ENCODE assay signal across 8 mouse cellular contexts in genomic region chr6:38551062-38551988, GRCm38 (mm10). TPM values are rescaled to one million over a fixed set of nuclear protein-coding genes. Genes with fewer than 3 reads are reported as not detected.
DNase-seq lines count a peak whose midpoint lies in the region; ATAC-seq and TF ChIP-seq lines count a peak whose summit lies in the region.

Gene Luc7l2 (plus strand): TSS chr6:38551334.

- H3K4me1 ChIP-seq in erythroblast, embryonic 14.5 days (ENCODE audit: control insufficient read depth): peaks cover 43% of the 10 kb centered on the region
- peaks cover 11% of the 10 kb centered on the region for H3K4me1 ChIP-seq in heart, embryonic 11.5 days (ENCODE audit: control insufficient read depth, insufficient read depth, low read length)
- H3K4me1 ChIP-seq in kidney, embryonic 16.5 days (ENCODE audit: insufficient read depth, low read length): peaks cover 21% of the 10 kb centered on the region; the same call in 1 of the 2 replicates
- peaks cover 7% of the 10 kb centered on the region; the same call in 1 of the 2 replicates for H3K4me1 ChIP-seq in liver, adult 2 months (ENCODE audit: control insufficient read depth, insufficient read depth, low read length)

- H3K79me3 ChIP-seq in C2C12 (ENCODE audit: low read depth): peaks cover 42% of the 10 kb centered on the region

- peak; percentile 93 for ATAC-seq in heart, embryonic 11.5 days (replicated peaks; ENCODE audit: insufficient number of reproducible peaks, low FRiP score, low TSS enrichment)
- peak; percentile 91 for ATAC-seq in kidney, embryonic 16.5 days (ENCODE audit: low FRiP score, low TSS enrichment)

- peak within 1 kb of the TSS; percentile 97 for H3K9ac ChIP-seq in heart, embryonic 11.5 days (ENCODE audit: low read depth, low read length)
- peak within 1 kb of the TSS; percentile 95 for H3K9ac ChIP-seq in kidney, embryonic 16.5 days (replicated peaks; ENCODE audit: low read length)
- H3K9ac ChIP-seq in liver, adult 2 months (ENCODE audit: low read depth, low read length): peak within 1 kb of the TSS; percentile 94

- peak; percentile 84 for TF ChIP-seq POLR2A in brain, embryonic 14.5 days (IDR thresholded peaks at IDR 0.05; ENCODE audit: borderline replicate concordance, extremely low read depth, insufficient read depth, insufficient read length, poor library complexity, severe bottlenecking)
- TF ChIP-seq POLR2A in liver, adult 2 months (IDR thresholded peaks at IDR 0.05; ENCODE audit: extremely low read depth, insufficient read depth, low read length): peak; percentile 88
- peak; percentile 82 for TF ChIP-seq POLR2A in myocyte (IDR thresholded peaks at IDR 0.05; ENCODE audit: insufficient read length, low read depth)

- peaks cover 45% of the 10 kb centered on the region for H3K79me2 ChIP-seq in C2C12 (ENCODE audit: control insufficient read depth, insufficient read depth)
- peaks cover 8% of the 10 kb centered on the region; the same call in 1 of the 2 replicates for H3K79me2 ChIP-seq in liver, adult 2 months (ENCODE audit: control insufficient read depth, insufficient read depth, low read length)
- peaks cover 43% of the 10 kb centered on the region for H3K79me2 ChIP-seq in myocyte (ENCODE audit: control insufficient read depth, insufficient read depth)

- H3K27ac ChIP-seq in heart, embryonic 11.5 days (ENCODE audit: low read depth, low read length): peak within 1 kb of the TSS; percentile 100
- peak within 1 kb of the TSS; percentile 100 for H3K27ac ChIP-seq in kidney, embryonic 16.5 days (ENCODE audit: low read length)
- H3K27ac ChIP-seq in liver, adult 2 months (replicated peaks; ENCODE audit: insufficient read depth, low read depth, low read length): peak within 1 kb of the TSS; percentile 97

- WGBS in heart, embryonic 11.5 days (ENCODE audit: insufficient replicate concordance): under 1% methylated on average over 71 of the region's 98 CpGs
- 0% methylated on average over 96 of the region's 98 CpGs for WGBS in kidney, embryonic 16.5 days
- under 1% methylated on average over 98 of the region's 98 CpGs for WGBS in liver, adult 2 months

- DNase-seq in brain, embryonic 14.5 days (ENCODE audit: low read depth): peak; percentile 99
- peak; percentile 90 for DNase-seq in liver, adult 2 months (ENCODE audit: extremely low read depth, low read depth, low spot score)
- DNase-seq in splenic B cell, adult 2 months (ENCODE audit: low read depth, low spot score): peak; percentile 99

- H3K36me3 ChIP-seq in C2C12 (ENCODE audit: control insufficient read depth, insufficient read depth) (peaks cover 21% of the 10 kb centered on the region), myocyte (ENCODE audit: control insufficient read depth, insufficient read depth) (peaks cover 14% of the 10 kb centered on the region)
- H3K36me3 ChIP-seq in erythroblast, embryonic 14.5 days (ENCODE audit: control insufficient read depth): peaks cover 33% of the 10 kb centered on the region
- H3K36me3 ChIP-seq in heart, embryonic 11.5 days (ENCODE audit: control insufficient read depth, insufficient read depth, low read length): no peaks in the 10 kb centered on the region
- no peaks in the 10 kb centered on the region for H3K36me3 ChIP-seq in kidney, embryonic 16.5 days (ENCODE audit: insufficient read depth, low read length)
- peaks cover 1% of the 10 kb centered on the region; the same call in 1 of the 2 replicates for H3K36me3 ChIP-seq in liver, adult 2 months (ENCODE audit: control insufficient read depth, insufficient read depth, low read length)
- H3K36me3 ChIP-seq in splenic B cell, adult 2 months (ENCODE audit: control insufficient read depth, insufficient read depth, low read length, poor library complexity, severe bottlenecking): no peaks in the 10 kb centered on the region

- H3ac ChIP-seq in C2C12 (ENCODE audit: control insufficient read depth, insufficient read length, low read depth) (peak within 1 kb of the TSS; percentile 86), myocyte (ENCODE audit: control insufficient read depth, insufficient read length) (peak within 1 kb of the TSS; percentile 73)

- H3K4me2 ChIP-seq in heart, embryonic 11.5 days: peak within 1 kb of the TSS; percentile 72
- H3K4me2 ChIP-seq in kidney, embryonic 16.5 days (replicated peaks; ENCODE audit: low read depth, low read length): peak within 1 kb of the TSS; percentile 70
- H3K4me2 ChIP-seq in myocyte (ENCODE audit: low read depth): peak within 1 kb of the TSS; percentile 93

- H3K9me3 ChIP-seq in erythroblast, embryonic 14.5 days (ENCODE audit: control insufficient read depth, low read length): no peaks in the 10 kb centered on the region
- no peaks in the 10 kb centered on the region for H3K9me3 ChIP-seq in heart, embryonic 11.5 days (replicated peaks; ENCODE audit: control insufficient read depth, low read length)
- no peaks in the 10 kb centered on the region for H3K9me3 ChIP-seq in kidney, embryonic 16.5 days (ENCODE audit: low read length)

- H3K27me3 ChIP-seq in C2C12 (ENCODE audit: control insufficient read depth, insufficient read depth, insufficient read length) (no peaks in the 10 kb centered on the region), myocyte (ENCODE audit: control insufficient read depth, insufficient read depth, insufficient read length) (no peaks in the 10 kb centered on the region)
- H3K27me3 ChIP-seq in erythroblast, embryonic 14.5 days (ENCODE audit: control insufficient read depth): no peaks in the 10 kb centered on the region
- H3K27me3 ChIP-seq in heart, embryonic 11.5 days (ENCODE audit: control insufficient read depth, insufficient read depth, low read length): no peaks in the 10 kb centered on the region
- no peaks in the 10 kb centered on the region for H3K27me3 ChIP-seq in kidney, embryonic 16.5 days (ENCODE audit: insufficient read depth, low read length)
- no peaks in the 10 kb centered on the region for H3K27me3 ChIP-seq in liver, adult 2 months (ENCODE audit: control insufficient read depth, insufficient read depth, low read length)
- H3K27me3 ChIP-seq in splenic B cell, adult 2 months (ENCODE audit: control insufficient read depth, insufficient read depth, low read length, poor library complexity, severe bottlenecking): no peaks in the 10 kb centered on the region

- H3K4me3 ChIP-seq in C2C12 (ENCODE audit: insufficient read depth, poor library complexity, severe bottlenecking): peak within 1 kb of the TSS; percentile 69
- peak within 1 kb of the TSS; percentile 78 for H3K4me3 ChIP-seq in erythroblast, embryonic 14.5 days (replicated peaks)
- peak within 1 kb of the TSS; percentile 72 for H3K4me3 ChIP-seq in heart, embryonic 11.5 days (ENCODE audit: low read depth, low read length)
- H3K4me3 ChIP-seq in kidney, embryonic 16.5 days (ENCODE audit: low read length): peak within 1 kb of the TSS; percentile 85
- peak within 1 kb of the TSS; percentile 84 for H3K4me3 ChIP-seq in liver, adult 2 months (ENCODE audit: insufficient read depth, low read depth, low read length)
- H3K4me3 ChIP-seq in myocyte: peak within 1 kb of the TSS; percentile 97

- no peak for TF ChIP-seq CTCF in C2C12 (IDR thresholded peaks at IDR 0.05; ENCODE audit: control insufficient read depth, insufficient read depth, insufficient read length)
- TF ChIP-seq CTCF in brain, embryonic 14.5 days (IDR thresholded peaks at IDR 0.05; ENCODE audit: borderline replicate concordance, extremely low read depth, insufficient read depth, insufficient read length): no peak
- TF ChIP-seq CTCF in liver, adult 2 months (IDR thresholded peaks at IDR 0.05; ENCODE audit: low read depth, low read length): no peak

TF ChIP-seq in C2C12, 6 proteins besides CTCF, POLR2A, EP300 and RAD21:
- TF ChIP-seq FOSL1 (IDR thresholded peaks at IDR 0.05; ENCODE audit: insufficient read depth, low read length, poor library complexity, severe bottlenecking) (no peak), MAX (IDR thresholded peaks at IDR 0.05) (peak; percentile 28)

TF ChIP-seq in myocyte, 11 proteins besides CTCF, POLR2A, EP300 and RAD21:
- TF ChIP-seq POLR2AphosphoS2 (IDR thresholded peaks at IDR 0.05; ENCODE audit: insufficient read length, low read depth): peak; percentile 89
- no peak for TF ChIP-seq SRF (IDR thresholded peaks at IDR 0.05; ENCODE audit: control insufficient read depth, insufficient read length, low read depth)
- no peak for TF ChIP-seq REST (IDR thresholded peaks at IDR 0.05; ENCODE audit: insufficient read depth, insufficient read length)
- no peak for TF ChIP-seq E2F4 (IDR thresholded peaks at IDR 0.05; ENCODE audit: insufficient read depth)
- TF ChIP-seq CEBPB (IDR thresholded peaks at IDR 0.05; ENCODE audit: insufficient read depth, poor library complexity, severe bottlenecking): no peak
- no peak for TF ChIP-seq MYOG (IDR thresholded peaks at IDR 0.05; ENCODE audit: control insufficient read depth in 1 of 3, insufficient read depth in 1 of 3, insufficient read length in 2 of 3, low read depth in 2 of 3)
- TF ChIP-seq MAX (IDR thresholded peaks at IDR 0.05; ENCODE audit: low read depth): no peak
- no peak for TF ChIP-seq TCF12 (IDR thresholded peaks at IDR 0.05; ENCODE audit: insufficient read depth, poor library complexity, severe bottlenecking)
- peak in 1 of 3 experiments; percentile 23 for TF ChIP-seq MYOD1 (IDR thresholded peaks at IDR 0.05; ENCODE audit: control insufficient read depth in 1 of 3, insufficient read length in 2 of 3, low read depth in 2 of 3)
- TF ChIP-seq TCF3 (IDR thresholded peaks at IDR 0.05; ENCODE audit: insufficient read length, low read depth): no peak
- TF ChIP-seq USF1 (IDR thresholded peaks at IDR 0.05; ENCODE audit: low read depth): no peak
TF ChIP-seq in myocyte: peak in this region for 2.

RNA-seq across cellular contexts. Expression of gene Luc7l2, which starts in this region (rescaled TPM):
- polyA plus RNA-seq in C2C12 (2012; fragmentation: generic; extraction: Trizol) (30.5 TPM), myocyte (2012; fragmentation: generic; extraction: Trizol) (21.1 TPM)
- 103 and 149 TPM in 2 replicates for polyA plus RNA-seq in brain, embryonic 14.5 days (2012; rRNA removed)
- 10.0 and 12.5 TPM in 2 replicates for polyA plus RNA-seq in erythroblast, embryonic 14.5 days (2012)
- 29.9 and 43.1 TPM in 2 replicates for polyA plus RNA-seq in heart, embryonic 11.5 days (2014; fragmentation: Nextera tagmentation; extraction: Ambion mirVana)
- 28.6 and 39.6 TPM in 2 replicates for polyA plus RNA-seq in kidney, embryonic 16.5 days (2015; fragmentation: Nextera tagmentation; extraction: Ambion mirVana)
- total RNA-seq in liver, adult 2 months (2014; rRNA removed): 96.2 and 128 TPM in 2 replicates
- 12.8 and 20.0 TPM in 2 replicates for polyA plus RNA-seq in liver, adult 2 months (2012; rRNA removed)

Comparison
In these comparisons a context has a peak if more than half of its experiments do, and no peak if none do; other contexts are left out.
1. Peak in every context shown above with its lines: DNase-seq, ATAC-seq, H3K4me3 ChIP-seq and H3K27ac ChIP-seq.